Mouse (Mus musculus) ES-Bruce4 (cell line): ENCODE results near the gene Map2k3. TPM values are rescaled to one million over a fixed set of nuclear protein-coding genes. Genes with fewer than 3 reads are reported as not detected.
A peak's percentile ranks its signal among the peaks of the same experiment; 100 is the strongest.

Experiments used
- H3K27ac ChIP-seq: 2 replicates; pipeline ENCODE4 v1.5.1; 2012; ENCODE audit warnings: low read length, inconsistent platforms; ENCODE audit not compliant: insufficient read depth
- H3K27me3 ChIP-seq: 2 replicates; pipeline ENCODE4 v1.6.1; 2012; ENCODE audit warnings: mild to moderate bottlenecking, low read length, inconsistent platforms; ENCODE audit not compliant: control insufficient read depth, poor library complexity, insufficient read depth, severe bottlenecking
- H3K36me3 ChIP-seq: 2 replicates; pipeline ENCODE4 v1.6.1; 2012; ENCODE audit warnings: inconsistent platforms, mild to moderate bottlenecking, low read length, moderate library complexity; ENCODE audit not compliant: control insufficient read depth, poor library complexity, insufficient read depth, severe bottlenecking
- H3K4me1 ChIP-seq: one replicate; pipeline ENCODE4 v1.8.1; 2011; ENCODE audit warnings: low read length; ENCODE audit not compliant: control insufficient read depth, insufficient read depth
- H3K4me3 ChIP-seq: 2 replicates; pipeline ENCODE4 v1.5.1; 2011; ENCODE audit warnings: low read depth, mild to moderate bottlenecking, low read length
- H3K9ac ChIP-seq: 2 replicates; pipeline ENCODE4 v1.6.1; 2012; ENCODE audit warnings: low read depth, mild to moderate bottlenecking, inconsistent platforms; ENCODE audit not compliant: poor library complexity, severe bottlenecking
- H3K9me3 ChIP-seq: replicated peaks from 2 replicates; pipeline ENCODE4 v1.6.1; 2012; ENCODE audit warnings: mild to moderate bottlenecking, low read length, inconsistent platforms; ENCODE audit not compliant: control insufficient read depth, poor library complexity, insufficient read depth, severe bottlenecking
- CTCF ChIP-seq: IDR thresholded peaks from one replicate; pipeline ENCODE4 v1.8.1; 2011; ENCODE audit warnings: low read depth, low read length
- EP300 ChIP-seq: IDR thresholded peaks from 2 replicates; pipeline ENCODE4 v1.6.1; 2011; ENCODE audit warnings: low read depth, low read length; ENCODE audit not compliant: insufficient read depth
- POLR2A ChIP-seq: IDR thresholded peaks from one replicate; pipeline ENCODE4 v1.8.1; 2011; ENCODE audit warnings: low read length; ENCODE audit not compliant: insufficient read depth
- polyA plus RNA-seq: library from polyadenylated mRNA; stranded (reverse); fragments of >200 nt; gene quantifications from 2 replicates; pipeline ENCODE4 v1.2.4, GENCODE M21; 2011; ENCODE audit warnings: low read depth; ENCODE audit not compliant: missing spikeins, insufficient read depth, insufficient read length

The Map2k3 gene
- polyA plus RNA-seq, 1 experiment = 22.5 TPM

DNA sequence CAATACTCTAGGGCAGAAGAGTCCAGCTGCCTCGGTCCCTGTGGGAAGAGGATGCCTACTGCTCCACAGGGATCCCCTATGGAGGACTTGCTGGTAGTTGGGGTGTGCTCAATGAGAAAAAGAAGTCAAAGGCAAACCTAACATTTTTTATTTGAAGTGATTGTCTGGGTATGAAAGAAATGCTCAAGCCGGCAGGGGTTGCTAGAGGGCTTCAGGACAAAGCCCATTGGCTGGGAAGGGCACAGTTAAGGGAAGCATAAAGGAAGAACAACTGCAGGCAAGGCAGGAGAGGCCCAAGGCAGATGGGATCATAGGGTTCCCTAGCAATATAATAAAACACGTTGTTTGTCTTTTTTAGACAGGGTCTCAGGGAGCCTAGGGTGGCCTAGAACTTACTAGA is 23.8 kb upstream of the Map2k3 start:
- H3K4me3 ChIP-seq = no peak overlapping the region
- H3K9ac ChIP-seq = no peak overlapping the region
- H3K27ac ChIP-seq = no peak overlapping the region
- no peaks in the 10 kb centered on the region for H3K9me3 ChIP-seq
- TF ChIP-seq EP300 = no peak
- no peak for TF ChIP-seq CTCF
- no peak for TF ChIP-seq POLR2A
- H3K36me3 ChIP-seq = 0 out of 2 replicates have a peak, but pooled peaks cover 2% of the 10 kb centered on the region
- no peaks in the 10 kb centered on the region for H3K27me3 ChIP-seq
- H3K4me1 ChIP-seq = no peaks in the 10 kb centered on the region

DNA sequence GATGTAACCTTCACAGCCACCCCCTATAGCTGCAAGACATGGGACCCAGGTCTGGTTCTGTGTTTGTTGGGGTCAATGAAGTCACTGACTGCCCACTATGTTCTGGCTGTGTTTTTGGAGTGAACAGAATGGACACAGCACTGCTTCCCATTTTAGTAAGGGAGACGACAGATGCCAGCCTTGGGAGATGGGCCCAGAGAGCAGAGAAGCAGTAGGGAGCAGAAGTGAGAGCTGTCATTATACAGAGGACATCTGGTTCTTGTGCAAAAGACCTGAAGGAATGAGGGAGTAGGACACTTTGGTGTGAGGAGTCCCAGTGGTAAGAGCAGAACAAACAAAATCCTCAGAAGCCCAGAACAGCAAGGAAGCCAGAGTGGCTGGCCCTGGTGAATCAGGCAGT is 22.2 kb upstream of the Map2k3 start:
- Histone ChIP-seq H3K27ac (no peak overlapping the region), H3K9ac (no peak overlapping the region), H3K36me3 (0 out of 2 replicates have a peak, but pooled peaks cover 1% of the 10 kb centered on the region), H3K4me3 (no peak overlapping the region), H3K4me1 (no peaks in the 10 kb centered on the region), H3K9me3 (no peaks in the 10 kb centered on the region), H3K27me3 (no peaks in the 10 kb centered on the region)
- TF ChIP-seq EP300 (no peak), POLR2A (no peak), CTCF (no peak)

DNA sequence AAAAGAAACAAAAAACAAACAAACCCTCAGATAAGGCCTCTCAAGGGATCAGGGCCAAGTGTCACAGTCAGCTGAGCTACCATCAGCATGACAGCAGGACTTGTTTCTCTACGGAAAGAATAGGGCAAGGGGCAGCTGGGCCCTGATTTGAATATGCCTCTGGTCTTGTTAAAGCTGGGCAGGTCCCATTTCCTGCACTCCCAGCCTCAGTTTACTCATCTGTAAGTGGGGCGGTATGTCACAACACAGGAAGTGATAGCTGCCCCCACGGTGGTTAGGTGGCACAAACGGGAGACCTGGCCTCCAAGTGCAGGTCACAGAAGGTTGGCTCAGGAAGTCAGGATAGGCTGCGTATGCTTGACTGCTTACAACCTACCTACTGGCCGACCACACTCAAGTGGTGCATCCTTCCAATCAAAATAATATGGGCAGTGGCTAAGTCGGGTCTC is 19.3 kb upstream of the Map2k3 start:
- Histone ChIP-seq H3K27me3 (no peaks in the 10 kb centered on the region), H3K9ac (peak overlapping the region; percentile 93), H3K4me1 (peaks cover 10% of the 10 kb centered on the region), H3K9me3 (no peaks in the 10 kb centered on the region), H3K27ac (0 out of 2 replicates have a peak overlapping the region, but pooled peaks have one; percentile 26), H3K36me3 (no peaks in the 10 kb centered on the region), H3K4me3 (peak overlapping the region; percentile 92)
- TF ChIP-seq POLR2A (no peak), EP300 (no peak), CTCF (no peak)

DNA sequence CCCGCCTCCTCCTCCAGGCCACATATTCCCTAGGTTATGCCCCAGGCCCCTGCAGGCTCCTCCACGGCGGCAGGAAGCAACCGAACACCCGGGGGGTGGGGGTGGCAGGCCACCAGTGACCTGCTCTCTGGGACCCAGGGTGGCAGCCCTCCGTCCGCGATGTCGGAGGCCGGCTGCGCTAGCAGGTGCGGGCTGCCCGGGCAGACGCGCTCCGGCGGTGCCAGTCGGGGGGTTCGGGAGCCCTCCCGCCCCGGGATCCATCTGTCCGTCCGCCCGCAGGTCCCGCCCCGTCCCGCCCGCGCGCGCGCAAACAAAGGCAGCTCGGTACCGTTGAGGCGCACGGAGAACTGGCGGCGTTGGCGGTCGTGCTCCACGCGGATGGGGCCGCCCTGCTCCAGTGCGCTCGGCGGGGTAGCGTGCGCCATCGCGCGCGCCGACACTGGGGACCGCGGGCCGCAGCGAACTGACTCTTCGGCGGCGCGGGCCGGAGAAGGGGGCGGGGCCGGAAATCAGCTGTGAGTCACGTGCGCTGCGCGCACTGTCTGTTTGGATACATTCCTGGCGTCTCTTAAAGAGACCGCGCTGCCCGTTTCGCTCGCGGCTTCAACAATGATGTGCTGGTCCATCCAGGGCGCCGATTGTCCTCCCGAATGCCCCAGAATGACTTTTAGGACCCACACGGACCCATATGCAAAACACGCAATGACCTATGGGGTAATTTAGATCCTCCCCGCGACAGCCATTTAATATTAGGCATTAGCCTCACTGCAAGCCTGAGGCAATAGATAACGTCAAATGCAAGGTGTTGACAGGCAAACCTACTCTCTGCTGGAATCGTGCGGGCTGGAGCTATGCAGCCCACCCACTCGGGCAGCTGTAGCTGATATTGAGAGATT is 18.3 kb upstream of the Map2k3 start:
- no peaks in the 10 kb centered on the region for H3K27me3 ChIP-seq
- TF ChIP-seq EP300 = 0 out of 2 replicates have a peak, but pooled peaks have one; percentile 46
- TF ChIP-seq POLR2A = no peak
- TF ChIP-seq CTCF = no peak

DNA sequence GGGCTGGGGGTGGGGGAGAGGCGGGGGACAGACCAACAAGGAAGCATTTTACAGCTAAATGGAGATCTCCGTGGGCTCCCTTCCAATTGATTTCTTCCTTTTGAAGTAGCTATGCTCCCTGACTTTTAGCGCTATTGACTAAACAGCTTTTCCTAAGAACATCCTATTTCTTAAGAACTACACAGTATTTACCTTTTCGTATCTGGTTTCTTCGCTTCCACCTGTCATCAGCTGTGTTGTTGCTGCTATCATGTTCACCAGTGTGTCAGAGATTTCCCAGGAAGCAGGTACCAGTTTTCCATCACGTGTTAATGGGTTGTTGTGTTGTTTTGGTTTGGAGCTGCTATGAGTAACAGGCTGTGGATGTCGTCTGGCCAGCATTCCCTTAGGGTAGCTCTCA is 17.3 kb upstream of the Map2k3 start, which contains the start of gene Natd1:
Gene Natd1 (minus strand): TSS at position 260 of the 400 bp plus-strand sequence.
- Histone ChIP-seq H3K27ac (peak within 1 kb of the TSS; percentile 5; the same call in 1 of the 2 replicates), H3K9me3 (no peaks in the 10 kb centered on the region), H3K36me3 (no peaks in the 10 kb centered on the region), H3K27me3 (no peaks in the 10 kb centered on the region), H3K4me1 (peaks cover 10% of the 10 kb centered on the region), H3K4me3 (peak within 1 kb of the TSS; percentile 92), H3K9ac (peak within 1 kb of the TSS; percentile 93)
- TF ChIP-seq CTCF = no peak
- no peak for TF ChIP-seq EP300
- no peak for TF ChIP-seq POLR2A

More for the DNA sequence above, 18.3 kb upstream of the Map2k3 start:
- Histone ChIP-seq H3K27ac (peak overlapping the region; percentile 26; the same call in 1 of the 2 replicates), H3K4me3 (peak overlapping the region; percentile 92), H3K9ac (peak overlapping the region; percentile 93), H3K36me3 (no peaks in the 10 kb centered on the region), H3K9me3 (no peaks in the 10 kb centered on the region), H3K4me1 (peaks cover 10% of the 10 kb centered on the region)

DNA sequence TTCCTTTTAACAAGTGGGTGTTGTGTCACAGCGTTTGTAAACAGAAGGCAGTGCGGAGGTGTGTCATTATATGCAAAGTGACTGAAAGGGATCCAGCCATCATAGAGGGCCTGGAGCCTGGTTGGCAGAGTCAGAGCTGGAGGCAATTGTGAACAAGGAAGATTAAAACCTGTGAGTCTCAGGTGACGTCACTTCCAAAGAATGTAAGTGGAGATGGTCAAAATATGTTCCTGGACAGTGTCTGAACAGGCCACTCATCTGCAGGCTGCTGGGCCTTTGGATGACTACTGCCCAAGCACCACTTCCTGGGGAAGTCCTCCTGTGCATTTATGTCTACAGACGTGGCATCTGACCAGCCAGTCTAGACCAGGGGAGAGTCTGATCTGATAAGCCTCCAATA is 16.6 kb upstream of the Map2k3 start:
- TF ChIP-seq POLR2A = no peak
- TF ChIP-seq CTCF = no peak
- TF ChIP-seq EP300 = no peak
- Histone ChIP-seq H3K4me3 (no peak overlapping the region), H3K27me3 (no peaks in the 10 kb centered on the region), H3K9ac (no peak overlapping the region), H3K27ac (no peak overlapping the region), H3K9me3 (no peaks in the 10 kb centered on the region), H3K4me1 (peaks cover 10% of the 10 kb centered on the region), H3K36me3 (no peaks in the 10 kb centered on the region)
